Mouse (Mus musculus): Measurements from ENCODE around the gene Apoe. TPM values are rescaled to one million over a fixed set of nuclear protein-coding genes. Genes with fewer than 3 reads are reported as not detected.

Apoe gene
- polyA plus RNA-seq, 1 experiment from 2014 or later, result 296 TPM

DNA sequence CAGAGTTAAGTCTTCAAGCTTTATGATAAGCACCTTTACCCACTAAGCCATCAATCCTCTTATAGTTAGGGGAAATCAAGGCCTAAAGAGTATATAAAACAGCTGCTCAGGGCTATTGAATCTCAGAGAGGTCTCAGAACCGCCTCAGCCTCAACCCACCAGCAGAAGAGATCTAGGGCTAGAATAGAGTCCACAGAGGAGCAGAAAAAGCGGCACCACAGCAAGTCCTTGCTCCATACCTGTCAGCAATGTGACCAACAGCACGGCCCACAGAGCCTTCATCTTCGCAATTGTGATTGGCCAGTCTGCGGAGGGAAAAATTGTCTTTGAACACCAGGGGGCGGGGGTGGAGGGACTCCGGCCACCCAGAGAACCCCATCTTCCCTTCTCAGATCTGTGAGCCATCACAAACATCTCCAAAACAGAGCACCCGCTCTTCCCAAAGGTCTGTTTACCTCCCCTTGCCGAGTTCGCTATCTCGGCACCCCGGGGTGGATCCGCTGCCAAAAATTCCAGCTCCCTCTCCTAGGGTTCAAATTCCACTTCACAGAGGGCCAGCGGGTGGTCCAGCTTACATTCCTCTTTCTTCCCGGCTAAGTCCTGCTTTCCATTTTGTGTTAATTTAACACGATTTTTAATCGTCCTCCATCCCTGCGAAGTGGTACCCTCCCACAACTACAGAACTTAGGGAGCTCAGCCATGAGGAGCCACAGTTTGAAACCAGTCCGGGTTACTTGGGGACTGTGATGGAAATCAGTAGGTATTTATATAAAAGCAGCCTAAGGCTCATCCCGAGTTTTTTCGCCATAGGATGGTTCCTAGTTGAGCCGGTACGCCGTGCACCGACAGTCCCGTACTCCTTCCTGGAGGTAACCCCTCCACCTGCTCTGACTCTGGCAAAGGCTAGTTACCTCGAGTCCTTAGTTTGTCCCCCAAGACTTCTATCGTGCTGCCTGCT is 760 bp downstream of the Apoe start:
- Histone ChIP-seq H3K9me3 (no peaks in the 10 kb centered on the region), H3K4me2 (replicated peaks) (peak overlapping the region; percentile 66), H3K27ac (0 out of 2 replicates have a peak overlapping the region, but pooled peaks have one; percentile 1), H3K9ac (peak overlapping the region; percentile 46), H3K27me3 (replicated peaks) (no peaks in the 10 kb centered on the region), H3K4me3 (replicated peaks) (peak overlapping the region; percentile 32), H3K4me1 (replicated peaks) (peaks cover 56% of the 10 kb centered on the region), H3K36me3 (peaks cover 4% of the 10 kb centered on the region; the same call in 1 of the 2 replicates)
- no peak for ATAC-seq
- 4% methylated on average over 28 of the region's 28 CpGs for WGBS

GRCm38 (mm10) chr7:19696336-19696873 is 2.6 kb downstream of the Apoe start:
- Histone ChIP-seq H3K9me3 (no peaks in the 10 kb centered on the region), H3K27me3 (replicated peaks) (no peaks in the 10 kb centered on the region), H3K4me2 (replicated peaks) (no peak overlapping the region), H3K4me3 (replicated peaks) (no peak overlapping the region), H3K27ac (no peak overlapping the region), H3K4me1 (replicated peaks) (peaks cover 58% of the 10 kb centered on the region), H3K9ac (no peak overlapping the region), H3K36me3 (no peaks in the 10 kb centered on the region)
- 95% methylated on average over 34 of the region's 34 CpGs for WGBS
- no peak for ATAC-seq

- WGBS, result 83% methylated on average over 6 of the region's 6 CpGs
- Histone ChIP-seq H3K4me1 (replicated peaks) (peaks cover 55% of the 10 kb centered on the region), H3K4me3 (replicated peaks) (no peak overlapping the region)
Observed at GRCm38 (mm10) chr7:19695881-19696280, 3.1 kb downstream of the Apoe start.

GRCm38 (mm10) chr7:19695213-19695594 is 3.8 kb downstream of the Apoe start:
- WGBS, result 15% methylated on average over 8 of the region's 8 CpGs
- Histone ChIP-seq H3K4me2 (replicated peaks) (0 out of 2 replicates have a peak overlapping the region, but pooled peaks have one; percentile 11), H3K4me3 (replicated peaks) (no peak overlapping the region), H3K4me1 (replicated peaks) (peaks cover 49% of the 10 kb centered on the region), H3K9ac (no peak overlapping the region), H3K27me3 (replicated peaks) (no peaks in the 10 kb centered on the region), H3K27ac (peak overlapping the region; percentile 45), H3K9me3 (no peaks in the 10 kb centered on the region), H3K36me3 (no peaks in the 10 kb centered on the region)
- ATAC-seq, result no peak

More at GRCm38 (mm10) chr7:19695881-19696280, 3.1 kb downstream of the Apoe start:
- Histone ChIP-seq H3K36me3 (no peaks in the 10 kb centered on the region), H3K27me3 (replicated peaks) (no peaks in the 10 kb centered on the region), H3K27ac (no peak overlapping the region), H3K9me3 (no peaks in the 10 kb centered on the region), H3K4me2 (replicated peaks) (no peak overlapping the region), H3K9ac (no peak overlapping the region)
- ATAC-seq, result no peak

GRCm38 (mm10) chr7:19694336-19695212 is 4.4 kb downstream of the Apoe start:
- H3K4me3 ChIP-seq (replicated peaks), result no peak overlapping the region
- H3K4me1 ChIP-seq (replicated peaks), result peaks cover 47% of the 10 kb centered on the region
- H3K4me2 ChIP-seq (replicated peaks), result 0 out of 2 replicates have a peak overlapping the region, but pooled peaks have one; percentile 11
- H3K27ac ChIP-seq, result peak overlapping the region; percentile 45
- no peak overlapping the region for H3K9ac ChIP-seq
- H3K36me3 ChIP-seq, result no peaks in the 10 kb centered on the region
- H3K27me3 ChIP-seq (replicated peaks), result no peaks in the 10 kb centered on the region
- H3K9me3 ChIP-seq, result no peaks in the 10 kb centered on the region
- no peak for ATAC-seq
- WGBS, result 72% methylated on average over 10 of the region's 10 CpGs

DNA sequence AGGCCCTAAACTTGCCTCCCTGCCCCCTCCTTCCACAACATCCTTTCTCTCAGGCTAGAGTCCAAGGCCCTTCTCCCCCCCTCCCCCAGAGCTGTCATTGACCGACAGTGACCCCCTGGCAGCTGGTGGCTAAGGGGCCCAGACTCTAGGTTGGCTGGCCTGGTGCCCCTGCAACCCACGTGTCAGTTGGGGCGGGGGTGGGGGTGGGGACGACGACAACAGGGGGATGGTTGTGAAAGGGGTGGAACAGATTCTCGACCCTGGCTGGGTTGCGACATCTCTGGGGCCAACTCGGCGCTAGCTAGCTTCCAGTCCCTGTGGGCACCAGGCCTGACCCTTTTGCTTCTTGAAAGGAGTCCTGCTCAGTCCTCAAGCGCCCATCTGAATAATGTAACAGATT is 5.6 kb downstream of the Apoe start:
- WGBS, result 21% methylated on average over 10 of the region's 10 CpGs
- Histone ChIP-seq H3K4me3 (replicated peaks) (no peak overlapping the region), H3K9ac (no peak overlapping the region), H3K27ac (peak overlapping the region; percentile 28; the same call in 1 of the 2 replicates), H3K27me3 (replicated peaks) (no peaks in the 10 kb centered on the region), H3K4me1 (replicated peaks) (peaks cover 36% of the 10 kb centered on the region), H3K4me2 (replicated peaks) (no peak overlapping the region), H3K36me3 (no peaks in the 10 kb centered on the region), H3K9me3 (no peaks in the 10 kb centered on the region)
- ATAC-seq, result peak; percentile 48

DNA sequence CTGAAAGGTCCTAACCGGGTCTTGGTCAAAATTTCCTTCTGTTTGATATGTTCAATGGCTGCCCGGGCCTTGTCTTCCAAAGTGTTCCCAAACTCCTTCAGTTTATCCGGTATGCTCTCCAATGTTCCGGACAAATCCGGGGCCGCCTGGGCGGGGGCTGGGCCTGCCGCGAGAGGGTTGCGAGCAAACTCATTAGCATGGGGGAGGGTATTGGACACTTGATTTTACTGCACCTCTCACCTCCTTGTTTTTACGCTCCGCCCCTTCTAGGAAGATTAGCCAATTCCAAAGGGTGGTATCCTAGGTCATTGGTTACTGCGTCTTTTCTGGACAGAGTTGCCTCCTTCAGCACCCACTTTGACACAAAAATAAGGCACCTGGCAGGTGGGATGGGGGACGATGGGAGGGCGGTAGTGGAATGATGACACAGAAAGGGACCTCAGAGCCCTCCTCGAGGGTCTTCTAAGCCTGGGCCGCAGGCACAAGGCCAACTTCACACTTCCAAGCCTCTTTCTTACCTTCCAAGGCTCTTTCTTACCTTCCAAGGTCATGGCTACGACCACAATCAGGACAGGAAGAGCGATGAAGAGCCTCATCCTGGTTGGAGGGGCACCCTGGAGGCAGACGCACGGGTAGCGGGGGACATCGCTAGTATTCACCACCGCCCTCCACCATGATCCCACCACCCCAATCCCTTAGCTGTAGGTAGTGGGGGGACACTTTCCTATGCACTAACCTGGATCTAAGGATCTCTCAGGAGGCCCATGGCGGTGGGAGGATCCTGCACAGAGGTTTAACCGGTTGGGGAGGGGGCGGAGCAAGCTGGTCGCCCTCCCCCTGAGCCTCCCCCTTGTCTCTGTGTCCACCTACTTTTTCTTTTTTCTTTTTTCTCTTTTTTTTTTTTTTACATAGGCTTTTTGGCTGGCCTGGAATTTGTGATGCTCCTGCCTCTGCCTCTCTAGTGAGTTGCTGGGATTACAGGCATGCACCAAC is 6.8 kb downstream of the Apoe start, which contains the start of gene Apoc1:
Gene Apoc1, minus strand, starts transcription at position 788 of the 993 bp plus-strand sequence.
- Histone ChIP-seq H3K4me1 (replicated peaks) (peaks cover 30% of the 10 kb centered on the region), H3K27me3 (replicated peaks) (no peaks in the 10 kb centered on the region), H3K9me3 (no peaks in the 10 kb centered on the region), H3K4me3 (replicated peaks) (no peak within 1 kb of the TSS), H3K4me2 (replicated peaks) (peak within 1 kb of the TSS; percentile 6; the same call in 1 of the 2 replicates), H3K9ac (no peak within 1 kb of the TSS), H3K27ac (peak within 1 kb of the TSS; percentile 28; the same call in 1 of the 2 replicates), H3K36me3 (no peaks in the 10 kb centered on the region)
- ATAC-seq, result peak; percentile 45
- WGBS, result 44% methylated on average over 28 of the region's 28 CpGs

DNA sequence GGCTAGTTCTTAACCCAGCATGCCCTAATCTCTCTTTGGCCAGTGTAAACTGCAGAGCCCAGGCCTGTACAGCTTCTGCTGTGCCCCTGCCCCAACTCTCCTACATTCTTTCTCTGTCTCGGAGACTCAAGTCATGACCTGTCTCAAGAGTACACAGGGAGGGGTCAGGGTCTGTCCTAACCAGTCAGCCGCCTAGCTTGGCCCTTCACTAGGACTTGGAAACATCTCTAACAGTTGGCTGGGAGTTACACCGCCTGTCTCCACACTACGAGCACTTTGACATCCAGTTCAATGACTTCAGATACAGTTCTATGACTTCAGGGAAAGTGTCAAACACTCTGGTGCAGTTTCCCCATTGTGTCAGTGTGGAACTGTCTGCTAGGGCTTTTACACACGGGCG is 7.6 kb downstream of the Apoe start:
- ATAC-seq, result no peak
- Histone ChIP-seq H3K4me3 (replicated peaks) (no peak overlapping the region), H3K4me1 (replicated peaks) (peaks cover 30% of the 10 kb centered on the region), H3K9me3 (no peaks in the 10 kb centered on the region), H3K27ac (no peak overlapping the region), H3K36me3 (no peaks in the 10 kb centered on the region), H3K27me3 (replicated peaks) (no peaks in the 10 kb centered on the region), H3K4me2 (replicated peaks) (peak overlapping the region; percentile 6; the same call in 1 of the 2 replicates), H3K9ac (no peak overlapping the region)
- WGBS, result 70% methylated on average over 6 of the region's 6 CpGs

GRCm38 (mm10) chr7:19690845-19691244 is 8.1 kb downstream of the Apoe start:
- peaks cover 30% of the 10 kb centered on the region for H3K4me1 ChIP-seq (replicated peaks)
- H3K4me3 ChIP-seq (replicated peaks), result no peak overlapping the region
- H3K27ac ChIP-seq, result no peak overlapping the region
- H3K4me2 ChIP-seq (replicated peaks), result no peak overlapping the region
- H3K9me3 ChIP-seq, result no peaks in the 10 kb centered on the region
- H3K36me3 ChIP-seq, result no peaks in the 10 kb centered on the region
- no peaks in the 10 kb centered on the region for H3K27me3 ChIP-seq (replicated peaks)
- WGBS, result 81% methylated on average over 4 of the region's 4 CpGs
- no peak overlapping the region for H3K9ac ChIP-seq
- ATAC-seq, result no peak

GRCm38 (mm10) chr7:19688611-19689010 is 10.4 kb downstream of the Apoe start:
- Histone ChIP-seq H3K4me3 (replicated peaks) (no peak overlapping the region), H3K27me3 (replicated peaks) (no peaks in the 10 kb centered on the region)
- no peak for ATAC-seq

DNA sequence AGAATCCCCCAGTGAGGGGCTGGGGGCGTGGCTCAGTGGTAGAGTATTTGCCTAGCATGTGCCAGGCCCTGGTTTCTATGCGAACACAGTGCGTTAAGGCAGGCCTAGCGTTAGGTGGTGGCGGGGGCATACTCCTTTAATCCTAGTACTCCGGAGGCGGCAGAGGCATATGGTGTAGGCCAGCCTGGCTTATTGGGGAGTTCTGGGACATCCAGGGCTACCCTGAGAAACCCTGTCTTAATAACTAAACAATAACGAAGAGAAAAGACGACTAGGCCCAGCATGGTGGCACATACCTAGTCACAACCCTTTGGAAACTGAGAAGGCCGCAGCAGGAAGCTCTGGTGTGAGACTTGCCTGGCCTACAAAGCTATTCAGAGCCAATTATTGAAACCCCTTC is 10.9 kb downstream of the Apoe start:
- Histone ChIP-seq H3K4me3 (replicated peaks) (no peak overlapping the region), H3K4me1 (replicated peaks) (peaks cover 10% of the 10 kb centered on the region), H3K9ac (no peak overlapping the region), H3K27ac (no peak overlapping the region), H3K27me3 (replicated peaks) (no peaks in the 10 kb centered on the region), H3K4me2 (replicated peaks) (no peak overlapping the region), H3K36me3 (no peaks in the 10 kb centered on the region), H3K9me3 (no peaks in the 10 kb centered on the region)
- WGBS, result 92% methylated on average over 10 of the region's 10 CpGs
- ATAC-seq, result no peak

More at GRCm38 (mm10) chr7:19688611-19689010, 10.4 kb downstream of the Apoe start:
- 89% methylated on average over 2 of the region's 2 CpGs for WGBS
- no peaks in the 10 kb centered on the region for H3K9me3 ChIP-seq
- no peak overlapping the region for H3K27ac ChIP-seq
- H3K4me1 ChIP-seq (replicated peaks), result peaks cover 15% of the 10 kb centered on the region
- no peak overlapping the region for H3K4me2 ChIP-seq (replicated peaks)
- H3K36me3 ChIP-seq, result no peaks in the 10 kb centered on the region
- no peak overlapping the region for H3K9ac ChIP-seq
